9 mouse cellular contexts compared by ENCODE assay signal in genomic region chr11:116782737-116783145, GRCm38 (mm10). TPM values are rescaled to one million over a fixed set of nuclear protein-coding genes. Genes with fewer than 3 reads are reported as not detected.
DNase-seq lines count a peak whose midpoint lies in the region; ATAC-seq lines count a peak whose summit lies in the region.
"Had no signal": no experiment of that assay in that cellular context is flagged by ENCODE, and none has a peak within 500 bp of the region (broad histone marks: within the 10 kb centered on the region; RNA-seq: fewer than 3 reads in every experiment).

No protein-coding gene starts in this region.

- H3K36me3 ChIP-seq in heart, embryonic 12.5 days = no peaks in the 10 kb centered on the region
- H3K36me3 ChIP-seq in liver, embryonic 16.5 days (ENCODE audit: control insufficient read depth, insufficient read depth) = no peaks in the 10 kb centered on the region
- no peaks in the 10 kb centered on the region for H3K36me3 ChIP-seq in forebrain, embryonic 15.5 days

- H3K9ac ChIP-seq in heart, embryonic 12.5 days = no peak overlapping the region
- H3K9ac ChIP-seq in liver, embryonic 16.5 days (ENCODE audit: low read depth, low read length) = no peak overlapping the region
- no peak overlapping the region for H3K9ac ChIP-seq in forebrain, embryonic 15.5 days (replicated peaks)

- no peak overlapping the region for H3K4me3 ChIP-seq in heart, embryonic 12.5 days
- H3K4me3 ChIP-seq in liver, embryonic 16.5 days (ENCODE audit: low read depth, low read length) = peak overlapping the region; percentile 35
- H3K4me3 ChIP-seq in forebrain, embryonic 15.5 days = no peak overlapping the region

- peak; percentile 73 for ATAC-seq in heart, embryonic 12.5 days (ENCODE audit: insufficient number of reproducible peaks, low FRiP score)
- peak; percentile 81 for ATAC-seq in liver, embryonic 16.5 days (ENCODE audit: low read depth)
- no peak for ATAC-seq in forebrain, embryonic 15.5 days (replicated peaks)

- peaks cover 4% of the 10 kb centered on the region; the same call in 1 of the 2 replicates for H3K9me3 ChIP-seq in heart, embryonic 12.5 days (replicated peaks)
- H3K9me3 ChIP-seq in liver, embryonic 16.5 days (replicated peaks; ENCODE audit: control insufficient read depth, low read length) = no peaks in the 10 kb centered on the region
- no peaks in the 10 kb centered on the region for H3K9me3 ChIP-seq in forebrain, embryonic 15.5 days

- no peak overlapping the region for H3K27ac ChIP-seq in heart, embryonic 12.5 days (ENCODE audit: poor library complexity, severe bottlenecking)
- no peak overlapping the region for H3K27ac ChIP-seq in liver, embryonic 16.5 days (ENCODE audit: low read length)
- no peak overlapping the region for H3K27ac ChIP-seq in forebrain, embryonic 15.5 days (replicated peaks)

- H3K27me3 ChIP-seq in heart, embryonic 12.5 days (replicated peaks) = no peaks in the 10 kb centered on the region
- H3K27me3 ChIP-seq in liver, embryonic 16.5 days (ENCODE audit: control insufficient read depth, insufficient read depth, low read depth, low read length) = no peaks in the 10 kb centered on the region
- no peaks in the 10 kb centered on the region for H3K27me3 ChIP-seq in forebrain, embryonic 15.5 days

- H3K4me2 ChIP-seq in heart, embryonic 12.5 days = no peak overlapping the region
- peak overlapping the region; percentile 42; the same call in 1 of the 2 replicates for H3K4me2 ChIP-seq in liver, embryonic 16.5 days (ENCODE audit: low read depth, low read length)
- no peak overlapping the region for H3K4me2 ChIP-seq in forebrain, embryonic 15.5 days (replicated peaks)

- 52% methylated on average over 9 of the region's 9 CpGs for WGBS in heart, embryonic 12.5 days
- WGBS in liver, embryonic 16.5 days (ENCODE audit: insufficient replicate concordance) = 17% methylated on average over 9 of the region's 9 CpGs
- 70% methylated on average over 9 of the region's 9 CpGs for WGBS in forebrain, embryonic 15.5 days

- H3K4me1 ChIP-seq in heart, embryonic 12.5 days (replicated peaks) = no peaks in the 10 kb centered on the region
- H3K4me1 ChIP-seq in liver, embryonic 16.5 days (ENCODE audit: control insufficient read depth, low read depth, low read length) = no peaks in the 10 kb centered on the region; the same call in 1 of the 2 replicates
- no peaks in the 10 kb centered on the region for H3K4me1 ChIP-seq in forebrain, embryonic 15.5 days

- no peak for DNase-seq in heart, postnatal 4 days
- DNase-seq in embryo, embryonic 10.5 days (ENCODE audit: low spot score) = peak; percentile 22
- peak; percentile 12 to 76 for DNase-seq in spleen, postnatal 10 days (ENCODE audit: low spot score in 2 of 2)
- no peak for DNase-seq in left cerebral cortex, adult 9 months (ENCODE audit: low spot score in 2 of 2)
- DNase-seq in urinary bladder, postnatal 36 days (ENCODE audit: low spot score in 2 of 2) = no peak

RNA-seq across cellular contexts. Expression of gene St6galnac1, which starts 7.4 kb away (rescaled TPM):
- polyA plus RNA-seq in heart, embryonic 12.5 days (2016; fragmentation: Nextera tagmentation; extraction: Ambion mirVana) = not detected in 2 replicates
- total RNA-seq in heart, postnatal 4 days (2021) = not detected
- polyA plus RNA-seq in liver, embryonic 16.5 days (2015; fragmentation: Nextera tagmentation; extraction: Ambion mirVana) = not detected in 2 replicates
- polyA plus RNA-seq in forebrain, embryonic 15.5 days (2015; fragmentation: Nextera tagmentation; extraction: Ambion mirVana) = not detected in 2 replicates
- polyA plus RNA-seq: brain, embryonic 14.5 days had no signal

RNA-seq across cellular contexts. Expression of gene Mxra7, which starts 45.1 kb away (rescaled TPM):
- 24.7 and 27.0 TPM in 2 replicates for polyA plus RNA-seq in heart, embryonic 12.5 days (2016; fragmentation: Nextera tagmentation; extraction: Ambion mirVana)
- total RNA-seq in heart, postnatal 4 days (2021) = 10 to 100 TPM; 40.9 to 42.9 TPM
- 0.79 and 1.4 TPM in 2 replicates for polyA plus RNA-seq in liver, embryonic 16.5 days (2015; fragmentation: Nextera tagmentation; extraction: Ambion mirVana)
- 7.6 and 10.7 TPM in 2 replicates for polyA plus RNA-seq in forebrain, embryonic 15.5 days (2015; fragmentation: Nextera tagmentation; extraction: Ambion mirVana)

Comparison
In these comparisons a context has a peak if more than half of its experiments do, and no peak if none do; other contexts are left out.
1. DNase-seq: peak in embryo, embryonic 10.5 days (single experiment) and spleen, postnatal 10 days (2 of 2); none in heart, postnatal 4 days (single experiment), left cerebral cortex, adult 9 months (0 of 2) and urinary bladder, postnatal 36 days (0 of 2).